Mouse (Mus musculus) ES-E14 (cell line): ENCODE results near the gene Akt2. TPM values are rescaled to one million over a fixed set of nuclear protein-coding genes. Genes with fewer than 3 reads are reported as not detected.

Experiments used
- DNase-seq: peaks from one replicate; pipeline ENCODE4 v3.0.0-alpha.2; 2013; ENCODE audit warnings: low read depth, low spot score
- H3K27ac ChIP-seq: 2 replicates; pipeline ENCODE4 v1.5.1; 2012; ENCODE audit warnings: low read depth, mild to moderate bottlenecking, low read length, moderate library complexity, mixed read lengths; ENCODE audit not compliant: poor library complexity, insufficient read depth, severe bottlenecking
- H3K36me3 ChIP-seq: 2 replicates; pipeline ENCODE4 v1.6.1; 2012; ENCODE audit warnings: mild to moderate bottlenecking, low read length, moderate library complexity, mixed read lengths; ENCODE audit not compliant: control insufficient read depth, poor library complexity, insufficient read depth, severe bottlenecking
- H3K4me1 ChIP-seq, 2 experiments: fragments of 150-350 bp in 1 of 2; sonication (generic) in 1 of 2; 2 replicates each; pipeline ENCODE4 v1.6.1; 2012; ENCODE audit warnings: low read length in 2 of 2, mild to moderate bottlenecking in 1 of 2, mixed read lengths in 1 of 2; ENCODE audit not compliant: control insufficient read depth in 2 of 2, insufficient read depth in 2 of 2, poor library complexity in 1 of 2
- H3K4me3 ChIP-seq, 2 experiments: fragments of 150-350 bp in 1 of 2; sonication (generic) in 1 of 2; 2 replicates each; pipeline ENCODE4 v1.5.1; 2012; ENCODE audit warnings: low read length in 2 of 2, low read depth in 1 of 2, mild to moderate bottlenecking in 1 of 2, mixed read lengths in 1 of 2; ENCODE audit not compliant: insufficient read depth in 1 of 2, poor library complexity in 1 of 2, severe bottlenecking in 1 of 2
- H3K9ac ChIP-seq: 2 replicates; pipeline ENCODE4 v1.6.1; 2012; ENCODE audit warnings: low read depth, mild to moderate bottlenecking, low read length, mixed read lengths; ENCODE audit not compliant: poor library complexity, insufficient read depth, severe bottlenecking
- H3K9me3 ChIP-seq: fragments of 150-350 bp; sonication (generic); 2 replicates; pipeline ENCODE4 v1.6.1; 2012; ENCODE audit warnings: low read depth, mild to moderate bottlenecking, low read length; ENCODE audit not compliant: control insufficient read depth, insufficient read depth
- CHD2 ChIP-seq: IDR thresholded peaks from 2 replicates; pipeline ENCODE4 v1.6.1; 2014; ENCODE audit warnings: mild to moderate bottlenecking, low read depth, low read length, inconsistent platforms
- HCFC1 ChIP-seq: IDR thresholded peaks from 2 replicates; pipeline ENCODE4 v1.6.1; 2012; ENCODE audit warnings: low read length, inconsistent platforms, borderline replicate concordance; ENCODE audit not compliant: insufficient read depth
- MAFK ChIP-seq: IDR thresholded peaks from 2 replicates; pipeline ENCODE4 v1.6.1; 2014; ENCODE audit warnings: mild to moderate bottlenecking, low read depth, low read length, inconsistent platforms; ENCODE audit not compliant: insufficient read depth
- ZC3H11A ChIP-seq: IDR thresholded peaks from 2 replicates; pipeline ENCODE4 v1.6.1; 2012; ENCODE audit warnings: low read depth, mild to moderate bottlenecking, inconsistent platforms, low read length, borderline replicate concordance
- ZNF384 ChIP-seq: IDR thresholded peaks from 2 replicates; pipeline ENCODE4 v1.6.1; 2012; ENCODE audit warnings: low read depth, low read length, inconsistent platforms
- in situ Hi-C, 2 experiments: fragments of 600-800 bp; cut with MboI; formaldehyde crosslinking; loops; one replicate each; pipeline ENCODE4 v1.15.1; 2025; ENCODE audit warnings: low sequenced_read_pairs in 2 of 2, inconsistent platforms in 1 of 2; ENCODE audit not compliant: unreplicated experiment in 2 of 2
- total RNA-seq: library from RNA; depleted of rRNA; stranded (reverse); fragments of 300-350 nt; gene quantifications from 2 replicates; pipeline ENCODE4 v1.2.3, GENCODE M21; 2012

The Akt2 gene
- total RNA-seq, 1 experiment, result 44.8 TPM

DNA sequence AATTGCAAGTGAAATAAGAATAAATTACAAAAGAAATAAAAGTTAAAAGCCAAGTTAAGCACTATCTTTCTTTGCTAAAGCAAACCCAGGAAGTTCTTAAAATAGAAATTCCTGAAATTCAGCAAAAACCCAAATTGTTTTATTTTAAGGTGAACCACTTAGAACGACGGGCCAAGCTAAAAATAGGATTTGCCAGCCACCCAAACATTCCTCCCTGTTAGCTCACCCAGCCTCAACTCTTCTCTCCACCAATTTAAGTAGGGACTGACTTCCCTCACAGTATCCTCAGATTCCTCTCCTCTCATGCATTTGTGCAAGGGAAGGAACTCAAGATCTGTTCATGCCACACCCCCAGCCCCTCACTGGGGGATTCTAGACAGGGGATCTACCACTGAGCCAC is 91.9 kb downstream of the Akt2 start:
- H3K4me1 ChIP-seq, result no peaks in the 10 kb centered on the region
- H3K9ac ChIP-seq, result no peak overlapping the region
- H3K4me3 ChIP-seq, result no peak overlapping the region
- H3K9me3 ChIP-seq, result no peaks in the 10 kb centered on the region
- DNase-seq, result no peak
- no peak for TF ChIP-seq ZNF384
- no peak for TF ChIP-seq ZC3H11A
- TF ChIP-seq CHD2, result no peak
- no peak for TF ChIP-seq MAFK
- TF ChIP-seq HCFC1, result no peak
- H3K27ac ChIP-seq, result no peak overlapping the region
- in situ Hi-C loops, result loop anchor here in 1 of 2 experiments (25.0 kb wide), 1 partner anchor 396 kb away; no protein-coding TSS in a partner anchor
- no peaks in the 10 kb centered on the region for H3K36me3 ChIP-seq

GRCm38 (mm10) chr7:27685220-27685619 is 93.9 kb downstream of the Akt2 start:
- Histone ChIP-seq H3K36me3 (no peaks in the 10 kb centered on the region), H3K27ac (no peak overlapping the region), H3K4me3 (no peak overlapping the region), H3K9ac (no peak overlapping the region), H3K4me1 (peaks cover 0 to 4% of the 10 kb centered on the region in 2 experiments; a peak in 1 of 4 replicates), H3K9me3 (no peaks in the 10 kb centered on the region)
- no peak for DNase-seq
- TF ChIP-seq ZC3H11A, result no peak
- no peak for TF ChIP-seq CHD2
- no peak for TF ChIP-seq MAFK
- TF ChIP-seq ZNF384, result no peak
- no peak for TF ChIP-seq HCFC1
- in situ Hi-C loops, result loop anchor here in 1 of 2 experiments (25.0 kb wide), 1 partner anchor 398 kb away; no protein-coding TSS in a partner anchor

DNA sequence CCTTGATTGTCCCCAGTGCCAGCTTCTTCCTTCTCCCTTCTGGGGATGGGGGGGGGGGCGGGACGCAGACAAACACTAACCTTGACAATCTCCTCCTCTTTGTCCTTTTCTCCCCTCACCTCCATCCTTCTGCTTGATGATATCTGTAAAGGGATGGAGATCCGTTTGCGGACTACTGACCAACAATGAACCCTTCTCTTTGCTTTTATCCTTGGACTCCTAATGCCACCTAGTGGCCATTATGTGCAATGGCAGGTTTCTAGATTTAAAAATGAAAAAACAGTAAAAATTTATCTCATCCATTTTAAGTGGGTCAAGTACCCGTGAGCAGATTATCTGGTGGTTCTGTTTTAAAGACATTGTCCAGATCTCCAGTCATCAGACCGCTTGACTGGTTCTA is 94.3 kb downstream of the Akt2 start:
- Histone ChIP-seq H3K9me3 (no peaks in the 10 kb centered on the region), H3K4me3 (no peak overlapping the region), H3K4me1 (peaks cover 0 to 4% of the 10 kb centered on the region in 2 experiments; a peak in 1 of 4 replicates), H3K27ac (no peak overlapping the region), H3K9ac (no peak overlapping the region), H3K36me3 (no peaks in the 10 kb centered on the region)
- in situ Hi-C loops, result loop anchor here in 1 of 2 experiments (25.0 kb wide), 1 partner anchor 398 kb away; no protein-coding TSS in a partner anchor
- no peak for DNase-seq
- no peak for TF ChIP-seq CHD2
- TF ChIP-seq ZC3H11A, result no peak
- TF ChIP-seq MAFK, result no peak

DNA sequence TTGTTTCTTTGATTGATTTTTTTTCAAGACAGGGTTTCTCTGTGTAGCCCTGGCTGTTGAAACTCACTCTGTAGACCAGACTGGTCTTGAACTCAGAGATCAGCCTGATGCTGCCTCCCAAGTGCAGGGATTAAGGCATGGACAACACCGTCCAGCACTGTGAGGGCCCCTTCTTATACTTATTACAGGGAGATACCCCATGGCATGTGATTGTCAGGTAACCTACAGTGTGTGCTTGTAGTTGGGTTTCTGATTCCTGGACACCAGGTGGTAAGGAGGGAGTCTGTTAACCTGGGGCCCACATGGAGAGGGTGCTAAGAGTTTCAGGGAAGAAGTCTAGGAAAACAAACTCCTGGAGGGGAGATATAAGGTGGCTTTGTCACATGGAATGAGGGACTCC is 95.7 kb downstream of the Akt2 start:
- no peaks in the 10 kb centered on the region for H3K9me3 ChIP-seq
- no peak overlapping the region for H3K27ac ChIP-seq
- peaks cover 0 to 4% of the 10 kb centered on the region in 2 experiments; a peak in 2 of 4 replicates for H3K4me1 ChIP-seq
- in situ Hi-C loops, result loop anchor here in 1 of 2 experiments (25.0 kb wide), 1 partner anchor 400 kb away; no protein-coding TSS in a partner anchor
- no peak for DNase-seq
- no peak overlapping the region for H3K9ac ChIP-seq
- TF ChIP-seq HCFC1, result no peak
- TF ChIP-seq CHD2, result no peak
- TF ChIP-seq ZNF384, result no peak
- no peak for TF ChIP-seq MAFK
- TF ChIP-seq ZC3H11A, result no peak
- H3K36me3 ChIP-seq, result no peaks in the 10 kb centered on the region
- H3K4me3 ChIP-seq, result no peak overlapping the region

DNA sequence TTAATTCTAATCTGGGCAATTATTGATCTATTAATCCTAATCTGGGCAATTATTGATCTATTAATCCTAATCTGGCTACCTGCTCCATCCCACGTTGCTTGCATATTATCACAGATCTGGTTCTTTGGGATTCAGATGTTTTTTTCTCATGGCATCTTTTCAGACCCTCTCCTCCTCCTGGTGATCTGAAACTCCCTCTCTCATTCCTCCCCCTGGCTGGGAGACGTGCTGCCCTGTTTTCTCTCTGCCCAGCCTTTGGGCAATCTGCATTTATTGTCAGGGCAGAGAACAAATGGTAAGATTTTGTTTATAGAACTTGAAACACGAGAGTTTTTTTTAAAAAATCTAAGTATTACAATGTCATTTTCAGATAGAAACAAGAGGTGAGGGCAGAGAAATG is 96.5 kb downstream of the Akt2 start:
- H3K4me3 ChIP-seq, result peak overlapping the region in 1 of 2 experiments; percentile 8; a peak in 1 of 4 replicates

More for the DNA sequence above, 96.5 kb downstream of the Akt2 start:
- Histone ChIP-seq H3K9ac (no peak overlapping the region; the same call in 1 of the 2 replicates), H3K27ac (no peak overlapping the region), H3K9me3 (no peaks in the 10 kb centered on the region), H3K36me3 (no peaks in the 10 kb centered on the region), H3K4me1 (peaks cover 0 to 4% of the 10 kb centered on the region in 2 experiments; a peak in 2 of 4 replicates)
- no peak for DNase-seq
- in situ Hi-C loops, result loop anchor here in 1 of 2 experiments (25.0 kb wide), 1 partner anchor 401 kb away; no protein-coding TSS in a partner anchor
- TF ChIP-seq CHD2, result no peak
- TF ChIP-seq ZC3H11A, result no peak
- no peak for TF ChIP-seq ZNF384
- no peak for TF ChIP-seq MAFK
- no peak for TF ChIP-seq HCFC1
